ENCODE assay signal across 8 mouse cellular contexts in the genomic region with DNA sequence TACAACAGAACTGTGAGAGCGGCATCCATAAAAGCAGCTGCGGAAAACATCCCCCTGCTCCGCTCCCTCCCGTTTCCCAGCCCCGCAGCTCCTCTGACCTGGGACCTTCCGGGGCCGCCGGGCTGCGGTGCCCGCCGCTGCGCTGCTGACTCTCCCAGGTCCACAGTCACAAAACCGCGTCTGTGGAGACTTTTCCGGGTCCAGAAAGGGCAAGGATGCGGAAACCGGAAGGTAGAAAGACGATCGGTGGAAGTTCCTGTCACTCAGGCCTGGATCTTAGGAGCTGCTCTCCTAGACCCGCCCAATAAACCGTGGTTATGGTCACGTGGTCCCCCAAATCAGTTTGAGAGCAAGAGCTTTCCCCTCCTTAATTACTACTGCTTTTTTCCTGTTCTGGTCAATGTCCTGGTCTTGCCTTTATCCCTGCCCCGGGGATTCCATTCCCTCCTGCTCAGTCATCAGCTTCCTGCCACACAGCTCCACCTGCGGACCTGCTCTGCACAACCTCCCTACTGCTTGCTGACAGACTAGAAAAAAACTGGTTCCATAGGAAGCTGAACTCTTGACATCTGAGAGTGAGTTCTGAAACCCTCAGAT. TPM values are rescaled to one million over a fixed set of nuclear protein-coding genes. Genes with fewer than 3 reads are reported as not detected.
DNase-seq lines count a peak whose midpoint lies in the region; ATAC-seq and TF ChIP-seq lines count a peak whose summit lies in the region.
"Not testable (repeated sequence)": the region's sequence is repeated elsewhere in the genome, so short reads cannot be mapped to it uniquely, and the experiment has no call there.

A gene (minus strand): TSS at position 471 of the 597 bp plus-strand sequence.

- peak; percentile 72 to 76 for DNase-seq in heart, postnatal 10 days
- DNase-seq in large intestine, adult 2 months (ENCODE audit: low read depth, low spot score) = peak; percentile 66

- not testable (repeated sequence) for TF ChIP-seq CTCF in ES-Bruce4 (IDR thresholded peaks at IDR 0.05; ENCODE audit: low read depth, low read length); testis, adult 2 months (IDR thresholded peaks at IDR 0.05; ENCODE audit: control insufficient read depth, insufficient read depth, insufficient replicate concordance, low read depth, low read length)

- ATAC-seq in cerebellum, adult (ENCODE audit: insufficient number of reproducible peaks, low FRiP score, low TSS enrichment) = peak; percentile 92
- peak; percentile 99 for ATAC-seq in forebrain, embryonic 13.5 days
- peak; percentile 82 for ATAC-seq in liver, embryonic 16.5 days (ENCODE audit: low read depth)
- ATAC-seq in neural tube, embryonic 12.5 days (ENCODE audit: low FRiP score, low read depth) = peak; percentile 99

- not testable (repeated sequence) for H3K27me3 ChIP-seq in ES-Bruce4 (ENCODE audit: control insufficient read depth, insufficient read depth, low read length, poor library complexity, severe bottlenecking); forebrain, embryonic 13.5 days; liver, embryonic 16.5 days (ENCODE audit: control insufficient read depth, insufficient read depth, low read depth, low read length); neural tube, embryonic 12.5 days (replicated peaks); testis, adult 2 months (ENCODE audit: control insufficient read depth, insufficient read depth, low read length)

- not testable (repeated sequence) for H3K4me1 ChIP-seq in ES-Bruce4 (ENCODE audit: control insufficient read depth, insufficient read depth, low read length); forebrain, embryonic 13.5 days; liver, embryonic 16.5 days (ENCODE audit: control insufficient read depth, low read depth, low read length); neural tube, embryonic 12.5 days; testis, adult 2 months (ENCODE audit: control insufficient read depth, insufficient read depth, low read length)

- peak within 1 kb of the TSS; percentile 41 for H3K27ac ChIP-seq in ES-Bruce4 (ENCODE audit: insufficient read depth, low read length)
- not testable (repeated sequence) for H3K27ac ChIP-seq in forebrain, embryonic 13.5 days; liver, embryonic 16.5 days (ENCODE audit: low read length); neural tube, embryonic 12.5 days; testis, adult 2 months (ENCODE audit: control insufficient read depth, insufficient read depth, low read depth, low read length)

- H3K4me2 ChIP-seq in forebrain, embryonic 13.5 days = peak within 1 kb of the TSS; percentile 74
- H3K4me2 ChIP-seq in liver, embryonic 16.5 days (ENCODE audit: low read depth, low read length) = peak within 1 kb of the TSS; percentile 57
- H3K4me2 ChIP-seq in neural tube, embryonic 12.5 days (replicated peaks) = peak within 1 kb of the TSS; percentile 75

- intact Hi-C loops in heart, postnatal 10 days (cut with DNase I) = not testable (repeated sequence)

- peak within 1 kb of the TSS; percentile 84 for H3K4me3 ChIP-seq in ES-Bruce4 (ENCODE audit: low read depth, low read length)
- H3K4me3 ChIP-seq in forebrain, embryonic 13.5 days = peak within 1 kb of the TSS; percentile 75
- H3K4me3 ChIP-seq in liver, embryonic 16.5 days (ENCODE audit: low read depth, low read length) = peak within 1 kb of the TSS; percentile 64
- peak within 1 kb of the TSS; percentile 64 for H3K4me3 ChIP-seq in neural tube, embryonic 12.5 days
- peak within 1 kb of the TSS; percentile 85 for H3K4me3 ChIP-seq in testis, adult 2 months (ENCODE audit: control insufficient read depth, low read depth, low read length)

- 1% methylated on average over 24 of the region's 24 CpGs for WGBS in forebrain, embryonic 13.5 days
- WGBS in large intestine, adult 2 months = under 1% methylated on average over 24 of the region's 24 CpGs
- WGBS in liver, embryonic 16.5 days (ENCODE audit: insufficient replicate concordance) = under 1% methylated on average over 24 of the region's 24 CpGs
- WGBS in neural tube, embryonic 12.5 days = under 1% methylated on average over 24 of the region's 24 CpGs

- TF ChIP-seq POLR2A in ES-Bruce4 (IDR thresholded peaks at IDR 0.05; ENCODE audit: insufficient read depth, low read length); testis, adult 2 months (IDR thresholded peaks at IDR 0.05; ENCODE audit: control insufficient read depth, low read depth, low read length): not testable (repeated sequence)

- H3K9ac ChIP-seq in ES-Bruce4 (ENCODE audit: low read depth, poor library complexity, severe bottlenecking) = peak within 1 kb of the TSS; percentile 76
- H3K9ac ChIP-seq in forebrain, embryonic 13.5 days = peak within 1 kb of the TSS; percentile 83
- H3K9ac ChIP-seq in liver, embryonic 16.5 days (ENCODE audit: low read depth, low read length) = peak within 1 kb of the TSS; percentile 53
- H3K9ac ChIP-seq in neural tube, embryonic 12.5 days = peak within 1 kb of the TSS; percentile 72

- H3K9me3 ChIP-seq in ES-Bruce4 (replicated peaks; ENCODE audit: control insufficient read depth, insufficient read depth, low read length, poor library complexity, severe bottlenecking); forebrain, embryonic 13.5 days (replicated peaks); liver, embryonic 16.5 days (replicated peaks; ENCODE audit: control insufficient read depth, low read length); neural tube, embryonic 12.5 days: not testable (repeated sequence)

- TF ChIP-seq EP300 in ES-Bruce4 (IDR thresholded peaks at IDR 0.05; ENCODE audit: insufficient read depth, low read depth, low read length) = not testable (repeated sequence)

- not testable (repeated sequence) for H3K36me3 ChIP-seq in ES-Bruce4 (ENCODE audit: control insufficient read depth, insufficient read depth, low read length, poor library complexity, severe bottlenecking); forebrain, embryonic 13.5 days (ENCODE audit: poor library complexity, severe bottlenecking); liver, embryonic 16.5 days (ENCODE audit: control insufficient read depth, insufficient read depth); neural tube, embryonic 12.5 days; testis, adult 2 months (ENCODE audit: control insufficient read depth, insufficient read depth, low read length)

RNA-seq across cellular contexts. Expression of the gene that starts here (rescaled TPM):
- 21.1 and 22.2 TPM in 2 replicates for polyA plus RNA-seq in ES-Bruce4 (2011; ENCODE audit: insufficient read depth, insufficient read length, low read depth, missing spikeins)
- 10.9 and 11.1 TPM in 2 replicates for polyA plus RNA-seq in forebrain, embryonic 13.5 days (2015; fragmentation: Nextera tagmentation; extraction: Ambion mirVana)
- 1 to 10 TPM; 1.3 to 2.8 TPM for total RNA-seq in heart, postnatal 10 days (2021)
- 1.0 and 1.3 TPM in 2 replicates for polyA plus RNA-seq in large intestine, adult 2 months (2012; rRNA removed)
- 0.85 and 1.4 TPM in 2 replicates for polyA plus RNA-seq in liver, embryonic 16.5 days (2015; fragmentation: Nextera tagmentation; extraction: Ambion mirVana)
- polyA plus RNA-seq in neural tube, embryonic 12.5 days (2016; fragmentation: Nextera tagmentation; extraction: Ambion mirVana) = 7.9 and 8.7 TPM in 2 replicates
- polyA plus RNA-seq in testis, adult 2 months (2012; rRNA removed) = 0.47 and 0.48 TPM in 2 replicates
